In genomic region chr2:152376345-152376741, GRCm38 (mm10) we compare ENCODE assay signal across 8 mouse cellular contexts. TPM values are rescaled to one million over a fixed set of nuclear protein-coding genes. Genes with fewer than 3 reads are reported as not detected.
DNase-seq lines count a peak whose midpoint lies in the region; ATAC-seq and TF ChIP-seq lines count a peak whose summit lies in the region.

Gene Nrsn2, minus strand, starts transcription at chr2:152376638.

- no peaks in the 10 kb centered on the region for H3K9me3 ChIP-seq in heart, embryonic 14.5 days (ENCODE audit: control insufficient read depth, low read length)
- H3K9me3 ChIP-seq in hindbrain, embryonic 16.5 days (ENCODE audit: control insufficient read depth, low read length): no peaks in the 10 kb centered on the region
- no peaks in the 10 kb centered on the region for H3K9me3 ChIP-seq in midbrain, embryonic 13.5 days

- H3K4me1 ChIP-seq in heart, embryonic 14.5 days (ENCODE audit: control insufficient read depth in 2 of 2, insufficient read depth in 2 of 2, low read length in 2 of 2): peaks cover 6 to 13% of the 10 kb centered on the region in 2 experiments; a peak in 3 of 4 replicates
- peaks cover 11% of the 10 kb centered on the region for H3K4me1 ChIP-seq in hindbrain, embryonic 16.5 days (ENCODE audit: control insufficient read depth, insufficient read depth, low read depth, low read length)
- H3K4me1 ChIP-seq in midbrain, embryonic 13.5 days (replicated peaks): peaks cover 31% of the 10 kb centered on the region

- WGBS in heart, embryonic 14.5 days: 2% methylated on average over 16 of the region's 16 CpGs
- WGBS in hindbrain, embryonic 16.5 days: 2% methylated on average over 16 of the region's 16 CpGs
- WGBS in midbrain, embryonic 13.5 days: 1% methylated on average over 16 of the region's 16 CpGs

- ATAC-seq in heart, embryonic 14.5 days (ENCODE audit: insufficient number of reproducible peaks, insufficient read depth, low FRiP score, low read depth): no peak
- peak; percentile 83 for ATAC-seq in hindbrain, embryonic 16.5 days
- peak; percentile 85 for ATAC-seq in midbrain, embryonic 13.5 days

- H3K4me2 ChIP-seq in heart, embryonic 14.5 days (ENCODE audit: low read length): peak within 1 kb of the TSS; percentile 51
- peak within 1 kb of the TSS; percentile 67 for H3K4me2 ChIP-seq in hindbrain, embryonic 16.5 days (ENCODE audit: low read length)
- H3K4me2 ChIP-seq in midbrain, embryonic 13.5 days (replicated peaks): peak within 1 kb of the TSS; percentile 56

- peaks cover 11% of the 10 kb centered on the region; the same call in 1 of the 2 replicates for H3K27me3 ChIP-seq in heart, embryonic 14.5 days (ENCODE audit: control insufficient read depth, insufficient read depth, low read length)
- no peaks in the 10 kb centered on the region for H3K27me3 ChIP-seq in hindbrain, embryonic 16.5 days (replicated peaks; ENCODE audit: control insufficient read depth, insufficient read depth, low read length)
- H3K27me3 ChIP-seq in midbrain, embryonic 13.5 days: no peaks in the 10 kb centered on the region; the same call in 1 of the 2 replicates

- H3K27ac ChIP-seq in heart, embryonic 14.5 days (replicated peaks in 1 of 2; ENCODE audit: control insufficient read depth in 1 of 2, insufficient read depth in 1 of 2, low read depth in 2 of 2, low read length in 2 of 2): no peak within 1 kb of the TSS
- H3K27ac ChIP-seq in hindbrain, embryonic 16.5 days (ENCODE audit: low read depth, low read length): peak within 1 kb of the TSS; percentile 91
- H3K27ac ChIP-seq in midbrain, embryonic 13.5 days: peak within 1 kb of the TSS; percentile 94

- peak within 1 kb of the TSS; percentile 51 for H3K9ac ChIP-seq in heart, embryonic 14.5 days (ENCODE audit: low read length)
- peak within 1 kb of the TSS; percentile 68 for H3K9ac ChIP-seq in hindbrain, embryonic 16.5 days (ENCODE audit: low read depth, low read length)
- H3K9ac ChIP-seq in midbrain, embryonic 13.5 days (replicated peaks): peak within 1 kb of the TSS; percentile 55

- TF ChIP-seq CTCF in brain, embryonic 14.5 days (IDR thresholded peaks at IDR 0.05; ENCODE audit: borderline replicate concordance, extremely low read depth, insufficient read depth, insufficient read length): no peak

- 0 out of 4 replicates have a peak within 1 kb of the TSS, but pooled peaks have one; percentile 9 for H3K4me3 ChIP-seq in heart, embryonic 14.5 days (ENCODE audit: control insufficient read depth in 1 of 2, insufficient read depth in 1 of 2, low read depth in 1 of 2, low read length in 2 of 2)
- H3K4me3 ChIP-seq in hindbrain, embryonic 16.5 days (ENCODE audit: low read length): peak within 1 kb of the TSS; percentile 45
- peak within 1 kb of the TSS; percentile 35 for H3K4me3 ChIP-seq in midbrain, embryonic 13.5 days (replicated peaks)

- TF ChIP-seq POLR2A in brain, embryonic 14.5 days (IDR thresholded peaks at IDR 0.05; ENCODE audit: borderline replicate concordance, extremely low read depth, insufficient read depth, insufficient read length, poor library complexity, severe bottlenecking): no peak

- H3K36me3 ChIP-seq in heart, embryonic 14.5 days (ENCODE audit: control insufficient read depth, insufficient read depth, low read length): no peaks in the 10 kb centered on the region
- H3K36me3 ChIP-seq in hindbrain, embryonic 16.5 days (ENCODE audit: control insufficient read depth, insufficient read depth, low read length): no peaks in the 10 kb centered on the region
- H3K36me3 ChIP-seq in midbrain, embryonic 13.5 days: no peaks in the 10 kb centered on the region

- no peak for DNase-seq in heart, postnatal 4 days
- peak; percentile 84 for DNase-seq in brain, embryonic 14.5 days (ENCODE audit: low read depth)
- no peak for DNase-seq in adrenal gland, postnatal 14 days
- DNase-seq in urinary bladder, postnatal 36 days (ENCODE audit: low spot score in 2 of 2): no peak
- no peak for DNase-seq in kidney, postnatal 10 days

RNA-seq across cellular contexts. Expression of gene Nrsn2, which starts in this region (rescaled TPM):
- 2.2 and 3.8 TPM in 2 replicates for polyA plus RNA-seq in heart, embryonic 14.5 days (2014; fragmentation: Nextera tagmentation; extraction: Ambion mirVana)
- not detected for total RNA-seq in heart, postnatal 4 days (2021)
- 25.8 and 33.1 TPM in 2 replicates for polyA plus RNA-seq in brain, embryonic 14.5 days (2012; rRNA removed)
- polyA plus RNA-seq in hindbrain, embryonic 16.5 days (2015; fragmentation: Nextera tagmentation; extraction: Ambion mirVana): 72.0 and 74.0 TPM in 2 replicates
- 26.8 and 28.5 TPM in 2 replicates for polyA plus RNA-seq in midbrain, embryonic 13.5 days (2015; fragmentation: Nextera tagmentation; extraction: Ambion mirVana)
- total RNA-seq in adrenal gland, postnatal 14 days (2021): 2.8 and 3.0 TPM in 2 replicates

Comparison
In these comparisons a context has a peak if more than half of its experiments do, and no peak if none do; other contexts are left out.
1. H3K27ac ChIP-seq: peak in hindbrain, embryonic 16.5 days (single experiment) and midbrain, embryonic 13.5 days (single experiment); none in heart, embryonic 14.5 days (0 of 2).
2. Peak in every context shown above with its lines, with median percentiles within 50 percentile points of each other: H3K4me2 ChIP-seq, H3K4me3 ChIP-seq and H3K9ac ChIP-seq.